13 mouse cellular contexts compared by ENCODE assay signal in the genomic region with DNA sequence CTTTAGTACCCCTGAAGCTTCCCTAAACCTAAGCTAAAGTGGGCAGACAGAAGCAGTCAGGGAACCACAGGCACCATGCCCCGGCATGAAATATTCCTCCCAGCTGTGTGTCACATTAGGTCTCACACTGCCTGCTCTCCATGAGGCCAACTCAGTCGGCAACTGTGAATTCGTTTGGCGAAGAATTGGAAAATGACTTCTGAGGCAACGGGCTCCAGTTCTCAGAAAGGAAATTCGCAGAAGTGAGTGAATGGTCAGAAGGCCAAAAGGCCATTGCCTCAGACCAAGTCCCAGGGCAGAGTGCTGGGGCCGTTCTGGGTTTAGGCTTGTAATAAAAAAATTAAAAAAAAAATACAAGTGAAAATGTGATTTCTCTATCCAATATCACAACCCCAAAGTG. TPM values are rescaled to one million over a fixed set of nuclear protein-coding genes. Genes with fewer than 3 reads are reported as not detected.
A peak's percentile ranks its signal among the peaks of the same experiment; 100 is the strongest.
DNase-seq lines count a peak whose midpoint lies in the region; ATAC-seq and TF ChIP-seq lines count a peak whose summit lies in the region.
"Had no signal": no experiment of that assay in that cellular context is flagged by ENCODE, and none has a peak within 500 bp of the region (broad histone marks: within the 10 kb centered on the region; RNA-seq: fewer than 3 reads in every experiment).

No protein-coding gene starts in this region.

- 9% methylated on average over 7 of the region's 7 CpGs for WGBS in liver, adult 2 months
- WGBS in liver, embryonic 12.5 days (ENCODE audit: insufficient replicate concordance): 69% methylated on average over 7 of the region's 7 CpGs

- H3K36me3 ChIP-seq in liver, adult 2 months (ENCODE audit: control insufficient read depth, insufficient read depth, low read length): peaks cover 41% of the 10 kb centered on the region
- H3K36me3 ChIP-seq in liver, embryonic 12.5 days: no peaks in the 10 kb centered on the region
- H3K36me3 ChIP-seq: embryonic facial prominence, embryonic 15.5 days; liver, embryonic 15.5 days had no signal

- no peak overlapping the region for H3K4me3 ChIP-seq in liver, adult 2 months (ENCODE audit: insufficient read depth, low read depth, low read length)
- no peak overlapping the region for H3K4me3 ChIP-seq in liver, embryonic 12.5 days
- H3K4me3 ChIP-seq: embryonic facial prominence, embryonic 15.5 days; liver, embryonic 15.5 days had no signal

- H3K27me3 ChIP-seq in liver, adult 2 months (ENCODE audit: control insufficient read depth, insufficient read depth, low read length): no peaks in the 10 kb centered on the region
- H3K27me3 ChIP-seq in liver, embryonic 12.5 days (replicated peaks): no peaks in the 10 kb centered on the region
- H3K27me3 ChIP-seq: embryonic facial prominence, embryonic 15.5 days; liver, embryonic 15.5 days had no signal

- H3K9ac ChIP-seq in liver, adult 2 months (ENCODE audit: low read depth, low read length): peak overlapping the region; percentile 7
- H3K9ac ChIP-seq in liver, embryonic 12.5 days: no peak overlapping the region
- H3K9ac ChIP-seq: embryonic facial prominence, embryonic 15.5 days; liver, embryonic 15.5 days had no signal

- H3K4me2 ChIP-seq in liver, embryonic 12.5 days: no peak overlapping the region
- H3K4me2 ChIP-seq: embryonic facial prominence, embryonic 15.5 days; liver, embryonic 15.5 days had no signal

- H3K79me2 ChIP-seq in liver, adult 2 months (ENCODE audit: control insufficient read depth, insufficient read depth, low read length): peaks cover 10% of the 10 kb centered on the region; the same call in 1 of the 2 replicates

- peaks cover 48% of the 10 kb centered on the region for H3K4me1 ChIP-seq in liver, adult 2 months (ENCODE audit: control insufficient read depth, insufficient read depth, low read length)
- H3K4me1 ChIP-seq in liver, embryonic 12.5 days: no peaks in the 10 kb centered on the region
- H3K4me1 ChIP-seq: liver, embryonic 15.5 days had no signal

- intact Hi-C loops in heart, postnatal 25 days (cut with DNase I): no loop called here

- H3K9me3 ChIP-seq in liver, embryonic 12.5 days (replicated peaks): no peaks in the 10 kb centered on the region
- H3K9me3 ChIP-seq: embryonic facial prominence, embryonic 15.5 days; liver, embryonic 15.5 days had no signal

- no peak for TF ChIP-seq POLR2A in liver, adult 2 months (IDR thresholded peaks at IDR 0.05; ENCODE audit: extremely low read depth, insufficient read depth, low read length)

- no peak for TF ChIP-seq CTCF in liver, adult 2 months (IDR thresholded peaks at IDR 0.05; ENCODE audit: low read depth, low read length)

- no peak for ATAC-seq in liver, embryonic 12.5 days
- ATAC-seq: forebrain, embryonic 14.5 days; hindbrain, embryonic 16.5 days had no signal

- DNase-seq in liver, adult 2 months (ENCODE audit: extremely low read depth, low read depth, low spot score): peak; percentile 86
- DNase-seq in gastrocnemius, adult 18-20 months (ENCODE audit: low spot score): peak; percentile 73
- peak; percentile 33 for DNase-seq in heart, postnatal 25 days (ENCODE audit: low spot score)
- peak; percentile 47 for DNase-seq in lung, postnatal 36 days
- no peak for DNase-seq in c-Kit-positive CD71-positive TER-119-positive erythroid progenitor cells, embryonic 14.5 days (ENCODE audit: low spot score)
- DNase-seq in frontal cortex, postnatal 25 days (ENCODE audit: low spot score in 2 of 2): no peak
- DNase-seq: cerebellum, adult 11 months had no signal

- peak overlapping the region; percentile 88 for H3K27ac ChIP-seq in liver, adult 2 months (replicated peaks; ENCODE audit: insufficient read depth, low read depth, low read length)
- H3K27ac ChIP-seq in liver, embryonic 12.5 days: no peak overlapping the region
- H3K27ac ChIP-seq: embryonic facial prominence, embryonic 15.5 days; liver, embryonic 15.5 days; stomach, postnatal 0 days had no signal

RNA-seq across cellular contexts. Expression of a gene that starts 43.9 kb away (rescaled TPM):
- total RNA-seq in liver, adult 2 months (2014; rRNA removed): 244 and 252 TPM in 2 replicates
- 1,223 and 1,483 TPM in 2 replicates for polyA plus RNA-seq in liver, adult 2 months (2012; rRNA removed)
- 11.2 and 11.5 TPM in 2 replicates for polyA plus RNA-seq in liver, embryonic 12.5 days (2016; fragmentation: Nextera tagmentation; extraction: Ambion mirVana)
- 1 to 10 TPM; 6.8 to 9.4 TPM for total RNA-seq in gastrocnemius, adult 18-20 months (2021)
- total RNA-seq in heart, postnatal 25 days (2021): 10 to 100 TPM; 15.8 to 23.0 TPM

Comparison
In these comparisons a context has a peak if more than half of its experiments do, and no peak if none do; other contexts are left out.
1. DNase-seq: peak in liver, adult 2 months (single experiment), gastrocnemius, adult 18-20 months (single experiment), heart, postnatal 25 days (single experiment) and lung, postnatal 36 days (single experiment); none in c-Kit-positive CD71-positive TER-119-positive erythroid progenitor cells, embryonic 14.5 days (single experiment) and frontal cortex, postnatal 25 days (0 of 2).
2. RNA of a gene that starts 43.9 kb away (total RNA-seq): 244 to 252 TPM in liver, adult 2 months; 15.8 to 23.0 TPM in heart, postnatal 25 days and 6.8 to 9.4 TPM in gastrocnemius, adult 18-20 months; every median in the first group is over 10 times any median in the second.